Mouse (Mus musculus) frontal cortex, adult 2 months (tissue): ENCODE measurements around the gene Trpc5os. TPM values are rescaled to one million over a fixed set of nuclear protein-coding genes. Genes with fewer than 3 reads are reported as not detected.
A peak's percentile ranks its signal among the peaks of the same experiment; 100 is the strongest.

Experiments used
- DNase-seq, 2 experiments: peaks; one replicate each; pipeline ENCODE4 v3.0.0; 2022; ENCODE audit warnings: low spot score in 1 of 2; ENCODE audit errors: extremely low spot score in 1 of 2
- polyA plus RNA-seq: library from polyadenylated mRNA; depleted of rRNA; stranded (reverse); fragments of >200 nt; gene quantifications from 2 replicates; pipeline ENCODE4 v1.2.3, GENCODE M21; 2012; rRNA removed

Trpc5os gene
- polyA plus RNA-seq = not detected in 2 replicates

- DNase-seq = no peak
These were observed at the start of gene Trpc5os for GRCm38 (mm10) chrX:144456281-144456680. Trpc5os (plus strand) TSS chrX:144456581.

GRCm38 (mm10) chrX:144408036-144408435 is 48.3 kb upstream of the Trpc5os start:
- no peak for DNase-seq

GRCm38 (mm10) chrX:144420259-144420658 is 36.1 kb upstream of the Trpc5os start:
- DNase-seq = no peak

GRCm38 (mm10) chrX:144421091-144421490 is 35.3 kb upstream of the Trpc5os start:
- DNase-seq = peak in 1 of 2 experiments; percentile 13

GRCm38 (mm10) chrX:144423848-144424247 is 32.5 kb upstream of the Trpc5os start:
- no peak for DNase-seq

GRCm38 (mm10) chrX:144464416-144464815 is 8.0 kb downstream of the Trpc5os start:
- peak; percentile 16 to 19 for DNase-seq

GRCm38 (mm10) chrX:144491394-144491793 is 35.0 kb downstream of the Trpc5os start:
- DNase-seq = no peak

GRCm38 (mm10) chrX:144523239-144523638 is 66.9 kb downstream of the Trpc5os start:
- no peak for DNase-seq

- no peak for DNase-seq
These were observed 69.7 kb downstream of the Trpc5os start for GRCm38 (mm10) chrX:144526042-144526441.

Other genes with a start within 250 kb of the Trpc5os start
- gene Alg13, start 138.8 kb upstream of the Trpc5os start, polyA plus RNA-seq = 9.3 TPM in 2 replicates
- gene Trpc5, start 231.6 kb downstream of the Trpc5os start, polyA plus RNA-seq = 3.0 and 3.3 TPM in 2 replicates
- 1.5 and 1.8 TPM in 2 replicates for gene Rtl4, start 232.3 kb downstream of the Trpc5os start, polyA plus RNA-seq